Mouse (Mus musculus): ENCODE measurements around the gene Cyp2t4.

GRCm38 (mm10) chr7:27170981-27171380 lies 17.5 kb downstream of the Cyp2t4 start:
- TF ChIP-seq CTCF (IDR thresholded peaks at IDR 0.05; ENCODE audit: insufficient read depth, low read depth, low read length), result no peak
- TF ChIP-seq POLR2A (IDR thresholded peaks at IDR 0.05; ENCODE audit: insufficient read depth, low read depth, low read length), result no peak
